Mouse (Mus musculus) cerebellum, adult 2 months (tissue): ENCODE results near the gene Cdca4.

Source experiments
- CTCF ChIP-seq: fragments of 200-500 bp; IDR thresholded peaks from 2 replicates; pipeline ENCODE4 v1.5.1; 2011; ENCODE audit warnings: low read depth, mild to moderate bottlenecking, control low read depth, low read length, moderate library complexity, borderline replicate concordance; ENCODE audit not compliant: insufficient read depth
- POLR2A ChIP-seq: fragments of 200-500 bp; IDR thresholded peaks from 2 replicates; pipeline ENCODE4 v1.6.1; 2011; ENCODE audit warnings: low read length, control low read depth, borderline replicate concordance; ENCODE audit not compliant: insufficient read depth

- no peak for TF ChIP-seq CTCF
- TF ChIP-seq POLR2A: no peak
These were observed 8.7 kb downstream of the Cdca4 start for GRCm38 (mm10) chr12:112820401-112820999.
